Comparison of ENCODE assay signal across 17 mouse cellular contexts in genomic region chr3:143713183-143713582, GRCm38 (mm10).
DNase-seq lines count a peak whose midpoint lies in the region; TF ChIP-seq lines count a peak whose summit lies in the region.
"Had no signal": no experiment of that assay in that cellular context is flagged by ENCODE, and none has a peak within 500 bp of the region (broad histone marks: within the 10 kb centered on the region; RNA-seq: fewer than 3 reads in every experiment).

No protein-coding gene starts in this region.

- DNase-seq in heart, adult 9 months (ENCODE audit: low spot score in 2 of 2): peak; percentile 15 to 30
- DNase-seq in heart, postnatal 25 days (ENCODE audit: low spot score): no peak
- DNase-seq in left cerebral cortex, adult 2 months (ENCODE audit: extremely low spot score in 1 of 2, low spot score in 2 of 2): no peak
- no peak for DNase-seq in left cerebral cortex, postnatal 25 days (ENCODE audit: low spot score in 2 of 2)
- peak; percentile 22 for DNase-seq in 3T3-L1 (ENCODE audit: low read depth, low spot score)
- DNase-seq in heart, postnatal 4 days: peak; percentile 14
- no peak for DNase-seq in kidney, adult 11 months
- DNase-seq: adrenal gland, postnatal 14 days; cerebellum, adult 18-20 months; cerebellum, postnatal 36 days; liver, embryonic 13.5 days; thymus, adult 2 months had no signal

- TF ChIP-seq CTCF in left cerebral cortex, adult 2 months (IDR thresholded peaks at IDR 0.05): no peak

- intact Hi-C loops in heart, postnatal 25 days (cut with DNase I): no loop called here
- intact Hi-C loops in left cerebral cortex, adult 2 months (cut with DNase I): loop anchor here (5.0 to 10.0 kb wide), 6 partner anchors 116 to 468 kb away; no protein-coding TSS in a partner anchor
- intact Hi-C loops in left cerebral cortex, postnatal 25 days (cut with DNase I): loop anchor here (5.0 to 10.0 kb wide), 3 partner anchors 116 to 492 kb away; partner anchors contain the start of gene Lmo4

- H3K4me3 ChIP-seq in left cerebral cortex, adult 2 months: no peak overlapping the region
- H3K4me3 ChIP-seq: erythroblast, embryonic 14.5 days; forebrain, embryonic 15.5 days; hindbrain, embryonic 10.5 days; liver, embryonic 13.5 days; midbrain, embryonic 12.5 days had no signal

- peak overlapping the region; percentile 57 for H3K27ac ChIP-seq in left cerebral cortex, adult 2 months
- H3K27ac ChIP-seq: forebrain, embryonic 15.5 days; hindbrain, embryonic 10.5 days; liver, embryonic 13.5 days; macrophage; midbrain, embryonic 12.5 days had no signal

Comparison
In these comparisons a context has a peak if more than half of its experiments do, and no peak if none do; other contexts are left out.
1. DNase-seq: peak in heart, adult 9 months (2 of 2), 3T3-L1 (single experiment) and heart, postnatal 4 days (single experiment); none in heart, postnatal 25 days (single experiment), left cerebral cortex, adult 2 months (0 of 2), left cerebral cortex, postnatal 25 days (0 of 2) and kidney, adult 11 months (single experiment).